Mouse (Mus musculus): ENCODE results near the gene Fgfr1op. TPM values are rescaled to one million over a fixed set of nuclear protein-coding genes. Genes with fewer than 3 reads are reported as not detected.

The Fgfr1op gene
- polyA plus RNA-seq, 1 experiment = 0.11 TPM

GRCm38 (mm10) chr17:8239561-8239960 lies 74.3 kb downstream of the Fgfr1op start:
- peaks cover 2% of the 10 kb centered on the region for H3K27me3 ChIP-seq (ENCODE audit: control insufficient read depth)
- no peak overlapping the region for H3K4me3 ChIP-seq (replicated peaks)
- TF ChIP-seq GATA1 (IDR thresholded peaks at IDR 0.05; ENCODE audit: low read length) = no peak
- no peak for TF ChIP-seq TAL1 (IDR thresholded peaks at IDR 0.05; ENCODE audit: low read length)
- no peaks in the 10 kb centered on the region for H3K36me3 ChIP-seq (ENCODE audit: control insufficient read depth)
- H3K9me3 ChIP-seq (ENCODE audit: control insufficient read depth, low read length) = no peaks in the 10 kb centered on the region
- no peaks in the 10 kb centered on the region for H3K4me1 ChIP-seq (ENCODE audit: control insufficient read depth)

DNA sequence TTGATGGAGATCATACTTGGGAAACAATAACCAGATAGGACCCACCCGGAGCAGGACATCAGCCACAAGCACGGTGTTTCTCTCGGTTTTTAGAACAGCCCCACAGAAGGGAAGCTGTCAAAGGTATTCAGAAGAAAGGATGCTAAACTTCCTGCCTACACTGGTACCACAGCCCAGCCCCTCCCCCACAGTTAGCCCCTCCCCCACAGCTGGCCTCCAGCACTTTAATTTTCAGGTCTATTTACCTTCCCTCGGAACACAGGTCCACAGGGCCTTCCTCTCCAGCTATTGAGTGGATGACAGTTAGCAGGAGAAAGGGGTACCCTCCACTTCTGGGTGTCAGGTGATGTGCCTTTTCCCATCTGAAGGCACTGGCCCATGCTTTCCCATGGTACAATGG lies 75.2 kb downstream of the Fgfr1op start:
- peaks cover 2% of the 10 kb centered on the region for H3K27me3 ChIP-seq (ENCODE audit: control insufficient read depth)
- H3K4me1 ChIP-seq (ENCODE audit: control insufficient read depth) = no peaks in the 10 kb centered on the region
- TF ChIP-seq GATA1 (IDR thresholded peaks at IDR 0.05; ENCODE audit: low read length) = no peak
- no peak for TF ChIP-seq TAL1 (IDR thresholded peaks at IDR 0.05; ENCODE audit: low read length)
- no peaks in the 10 kb centered on the region for H3K9me3 ChIP-seq (ENCODE audit: control insufficient read depth, low read length)
- H3K4me3 ChIP-seq (replicated peaks) = no peak overlapping the region
- no peaks in the 10 kb centered on the region for H3K36me3 ChIP-seq (ENCODE audit: control insufficient read depth)

- Histone ChIP-seq H3K4me3 (replicated peaks) (no peak overlapping the region), H3K4me1 (ENCODE audit: control insufficient read depth) (no peaks in the 10 kb centered on the region), H3K9me3 (ENCODE audit: control insufficient read depth, low read length) (no peaks in the 10 kb centered on the region), H3K27me3 (ENCODE audit: control insufficient read depth) (peaks cover 2% of the 10 kb centered on the region; the same call in 1 of the 2 replicates), H3K36me3 (ENCODE audit: control insufficient read depth) (no peaks in the 10 kb centered on the region)
- TF ChIP-seq TAL1 (IDR thresholded peaks at IDR 0.05; ENCODE audit: low read length) (no peak), GATA1 (IDR thresholded peaks at IDR 0.05; ENCODE audit: low read length) (no peak)
These were observed 76.3 kb downstream of the Fgfr1op start for GRCm38 (mm10) chr17:8241645-8242044.

GRCm38 (mm10) chr17:8242186-8242585 lies 76.9 kb downstream of the Fgfr1op start:
- Histone ChIP-seq H3K4me1 (ENCODE audit: control insufficient read depth) (no peaks in the 10 kb centered on the region), H3K4me3 (replicated peaks) (no peak overlapping the region), H3K27me3 (ENCODE audit: control insufficient read depth) (peaks cover 2% of the 10 kb centered on the region; the same call in 1 of the 2 replicates), H3K36me3 (ENCODE audit: control insufficient read depth) (no peaks in the 10 kb centered on the region), H3K9me3 (ENCODE audit: control insufficient read depth, low read length) (no peaks in the 10 kb centered on the region)
- no peak for TF ChIP-seq GATA1 (IDR thresholded peaks at IDR 0.05; ENCODE audit: low read length)
- TF ChIP-seq TAL1 (IDR thresholded peaks at IDR 0.05; ENCODE audit: low read length) = no peak

- no peak overlapping the region for H3K4me3 ChIP-seq (replicated peaks)
- TF ChIP-seq TAL1 (IDR thresholded peaks at IDR 0.05; ENCODE audit: low read length) (no peak), GATA1 (IDR thresholded peaks at IDR 0.05; ENCODE audit: low read length) (no peak)
- H3K9me3 ChIP-seq (ENCODE audit: control insufficient read depth, low read length) = no peaks in the 10 kb centered on the region
- no peaks in the 10 kb centered on the region for H3K36me3 ChIP-seq (ENCODE audit: control insufficient read depth)
- H3K27me3 ChIP-seq (ENCODE audit: control insufficient read depth) = no peaks in the 10 kb centered on the region
- H3K4me1 ChIP-seq (ENCODE audit: control insufficient read depth) = no peaks in the 10 kb centered on the region
These were observed 78.8 kb downstream of the Fgfr1op start for GRCm38 (mm10) chr17:8244124-8244523.

- H3K27me3 ChIP-seq (ENCODE audit: control insufficient read depth) = no peaks in the 10 kb centered on the region
- H3K4me3 ChIP-seq (replicated peaks) = no peak overlapping the region
- H3K9me3 ChIP-seq (ENCODE audit: control insufficient read depth, low read length) = no peaks in the 10 kb centered on the region
- no peaks in the 10 kb centered on the region for H3K36me3 ChIP-seq (ENCODE audit: control insufficient read depth)
- no peak for TF ChIP-seq TAL1 (IDR thresholded peaks at IDR 0.05; ENCODE audit: low read length)
- no peak for TF ChIP-seq GATA1 (IDR thresholded peaks at IDR 0.05; ENCODE audit: low read length)
- no peaks in the 10 kb centered on the region for H3K4me1 ChIP-seq (ENCODE audit: control insufficient read depth)
These were observed 80.9 kb downstream of the Fgfr1op start for GRCm38 (mm10) chr17:8246102-8246754.

Other genes starting within 250 kb of the Fgfr1op start
- gene Tagap, start 239.5 kb upstream of the Fgfr1op start, polyA plus RNA-seq (2012) = 0.02 TPM in 1 of 2 replicates, not detected in the other
- 2.4 and 3.8 TPM in 2 replicates for gene Rsph3a, start 219.9 kb upstream of the Fgfr1op start, polyA plus RNA-seq (2012)
- gene Gm49673, start 17.7 kb upstream of the Fgfr1op start, polyA plus RNA-seq (2012) = not detected in 2 replicates
- gene Rnaset2a, start 17.4 kb upstream of the Fgfr1op start, polyA plus RNA-seq (2012) = 1.3 and 1.5 TPM in 2 replicates
- gene Ccr6, start 70.5 kb downstream of the Fgfr1op start, polyA plus RNA-seq (2012) = not detected in 2 replicates
- gene Mpc1, start 117.4 kb downstream of the Fgfr1op start, polyA plus RNA-seq (2012) = 1.7 and 1.8 TPM in 2 replicates
- 6.2 TPM in 2 replicates for gene Sft2d1, start 145.6 kb downstream of the Fgfr1op start, polyA plus RNA-seq (2012)
- gene Prr18, start 172.0 kb downstream of the Fgfr1op start, polyA plus RNA-seq (2012) = 0.01 and 0.03 TPM in 2 replicates
- not detected in 2 replicates for gene T2, start 190.5 kb downstream of the Fgfr1op start, polyA plus RNA-seq (2012)

Data from erythroblast, embryonic 14.5 days (primary cell).